Mouse (Mus musculus) liver, embryonic 16.5 days (tissue): ENCODE measurements around the gene Gdf9. TPM values are rescaled to one million over a fixed set of nuclear protein-coding genes. Genes with fewer than 3 reads are reported as not detected.
"Not testable (repeated sequence)": the region's sequence is repeated elsewhere in the genome, so short reads cannot be mapped to it uniquely, and the experiment has no call there.

Experiments used
- ATAC-seq: fragments of 200-750 bp; cut with Nextera tagmentation; 2 replicates; pipeline ENCODE4 v1.8.0; 2017; ENCODE audit warnings: low read depth, mild to moderate bottlenecking, moderate number of reproducible peaks, moderate library complexity
- H3K27ac ChIP-seq: fragments of 300-500 bp; sonication (generic); 2 replicates; pipeline ENCODE4 v1.5.1; 2014; ENCODE audit warnings: mild to moderate bottlenecking, low read length
- H3K27me3 ChIP-seq: fragments of 300-500 bp; sonication (generic); 2 replicates; pipeline ENCODE4 v1.6.1; 2014; ENCODE audit warnings: low read depth, low read length, mixed read lengths; ENCODE audit not compliant: control insufficient read depth, insufficient read depth
- H3K36me3 ChIP-seq: fragments of 300-500 bp; sonication (generic); 2 replicates; pipeline ENCODE4 v1.6.1; 2014; ENCODE audit warnings: mild to moderate bottlenecking; ENCODE audit not compliant: control insufficient read depth, insufficient read depth
- H3K4me1 ChIP-seq: fragments of 300-500 bp; sonication (generic); 2 replicates; pipeline ENCODE4 v1.6.1; 2014; ENCODE audit warnings: low read depth, low read length, mixed read lengths; ENCODE audit not compliant: control insufficient read depth
- H3K4me2 ChIP-seq: fragments of 300-500 bp; sonication (generic); 2 replicates; pipeline ENCODE4 v1.6.1; 2014; ENCODE audit warnings: low read depth, low read length, mixed read lengths
- H3K4me3 ChIP-seq: fragments of 300-500 bp; sonication (generic); 2 replicates; pipeline ENCODE4 v1.5.1; 2014; ENCODE audit warnings: low read depth, mild to moderate bottlenecking, low read length
- H3K9ac ChIP-seq: fragments of 300-500 bp; sonication (generic); 2 replicates; pipeline ENCODE4 v1.6.1; 2014; ENCODE audit warnings: low read depth, low read length
- H3K9me3 ChIP-seq: fragments of 300-500 bp; sonication (generic); replicated peaks from 2 replicates; pipeline ENCODE4 v1.6.1; 2016; ENCODE audit warnings: low read length; ENCODE audit not compliant: control insufficient read depth
- WGBS: fragments of 180-500 bp; shearing (Covaris S2); extraction: QIAGEN DNeasy Blood & Tissue Kit; methylation state at CpG from one replicate; pipeline ENCODE4 v1.1.7; 2014; ENCODE audit not compliant: insufficient replicate concordance; 5-methylcytosine and 5-hydroxymethylcytosine counted together
- polyA plus RNA-seq: library from polyadenylated mRNA; unstranded; fragments of >200 nt; fragmentation: Nextera tagmentation; extraction: Ambion mirVana; gene quantifications from 2 replicates; pipeline ENCODE4 v1.2.1, GENCODE M21; 2015

Gene Gdf9
- polyA plus RNA-seq, 1 experiment from 2014 or later = 0.41 TPM

GRCm38 (mm10) chr11:53425251-53425650, 5.6 kb upstream of the Gdf9 start:
- no peak overlapping the region for H3K4me2 ChIP-seq
- peaks cover 9% of the 10 kb centered on the region for H3K4me1 ChIP-seq
- no peak overlapping the region for H3K9ac ChIP-seq
- no peak overlapping the region for H3K4me3 ChIP-seq
- H3K36me3 ChIP-seq = peaks cover 12% of the 10 kb centered on the region
- H3K27me3 ChIP-seq = no peaks in the 10 kb centered on the region
- H3K9me3 ChIP-seq = no peaks in the 10 kb centered on the region
- ATAC-seq = no peak
- H3K27ac ChIP-seq = no peak overlapping the region
- 56% methylated on average over 3 of the region's 3 CpGs for WGBS

- Histone ChIP-seq H3K4me2 (no peak overlapping the region), H3K4me1 (peaks cover 9% of the 10 kb centered on the region), H3K27me3 (no peaks in the 10 kb centered on the region), H3K36me3 (peaks cover 12% of the 10 kb centered on the region), H3K27ac (peak overlapping the region; percentile 31; the same call in 1 of the 2 replicates), H3K9me3 (no peaks in the 10 kb centered on the region), H3K4me3 (no peak overlapping the region), H3K9ac (no peak overlapping the region)
- WGBS = 72% methylated on average over 6 of the region's 6 CpGs
- no peak for ATAC-seq
Measured at GRCm38 (mm10) chr11:53425711-53426255, 5.0 kb upstream of the Gdf9 start.

- not testable (repeated sequence) for H3K27ac ChIP-seq, ATAC-seq, H3K4me2 ChIP-seq, H3K27me3 ChIP-seq, H3K9me3 ChIP-seq, H3K9ac ChIP-seq, H3K4me3 ChIP-seq
- WGBS = 77% methylated on average over 3 of the region's 3 CpGs
- Histone ChIP-seq H3K4me1 (peaks cover 17% of the 10 kb centered on the region), H3K36me3 (peaks cover 12% of the 10 kb centered on the region)
Measured at GRCm38 (mm10) chr11:53426914-53427313, 3.9 kb upstream of the Gdf9 start.

- ATAC-seq = no peak
- peaks cover 12% of the 10 kb centered on the region for H3K36me3 ChIP-seq
- WGBS = 76% methylated on average over 3 of the region's 3 CpGs
- H3K9me3 ChIP-seq = no peaks in the 10 kb centered on the region
- H3K27me3 ChIP-seq = no peaks in the 10 kb centered on the region
- H3K4me2 ChIP-seq = no peak overlapping the region
- no peak overlapping the region for H3K27ac ChIP-seq
- H3K4me1 ChIP-seq = peaks cover 30% of the 10 kb centered on the region
- no peak overlapping the region for H3K4me3 ChIP-seq
- H3K9ac ChIP-seq = no peak overlapping the region
Measured at GRCm38 (mm10) chr11:53427993-53428715, 2.7 kb upstream of the Gdf9 start.

- Histone ChIP-seq H3K9ac (no peak overlapping the region), H3K9me3 (no peaks in the 10 kb centered on the region), H3K27me3 (no peaks in the 10 kb centered on the region), H3K27ac (no peak overlapping the region), H3K4me2 (no peak overlapping the region), H3K4me3 (no peak overlapping the region), H3K4me1 (peaks cover 35% of the 10 kb centered on the region), H3K36me3 (peaks cover 12% of the 10 kb centered on the region)
- no peak for ATAC-seq
- WGBS = 78% methylated on average over 5 of the region's 5 CpGs
Measured at GRCm38 (mm10) chr11:53428716-53429057, 2.1 kb upstream of the Gdf9 start.

GRCm38 (mm10) chr11:53429182-53429581, 1.6 kb upstream of the Gdf9 start:
- Histone ChIP-seq H3K36me3 (peaks cover 12% of the 10 kb centered on the region), H3K9me3 (no peaks in the 10 kb centered on the region), H3K4me1 (peaks cover 35% of the 10 kb centered on the region), H3K9ac (peak overlapping the region; percentile 92; the same call in 1 of the 2 replicates), H3K4me3 (peak overlapping the region; percentile 95), H3K27me3 (no peaks in the 10 kb centered on the region), H3K4me2 (peak overlapping the region; percentile 88), H3K27ac (no peak overlapping the region)
- ATAC-seq = no peak

GRCm38 (mm10) chr11:53430300-53430669, 538 bp upstream of the Gdf9 start:
- H3K9me3 ChIP-seq = no peaks in the 10 kb centered on the region
- peaks cover 12% of the 10 kb centered on the region for H3K36me3 ChIP-seq
- peak overlapping the region; percentile 95 for H3K4me3 ChIP-seq
- peaks cover 35% of the 10 kb centered on the region for H3K4me1 ChIP-seq
- peak overlapping the region; percentile 92 for H3K9ac ChIP-seq
- peak; percentile 17 for ATAC-seq
- peak overlapping the region; percentile 91 for H3K27ac ChIP-seq
- under 1% methylated on average over 34 of the region's 34 CpGs for WGBS
- H3K4me2 ChIP-seq = peak overlapping the region; percentile 88
- no peaks in the 10 kb centered on the region for H3K27me3 ChIP-seq

GRCm38 (mm10) chr11:53431347-53432056, 679 bp downstream of the Gdf9 start:
- peak overlapping the region; percentile 57 for H3K9ac ChIP-seq

GRCm38 (mm10) chr11:53433057-53433456, 2.2 kb downstream of the Gdf9 start:
- 16% methylated on average over 6 of the region's 6 CpGs for WGBS
- no peaks in the 10 kb centered on the region for H3K9me3 ChIP-seq
- H3K36me3 ChIP-seq = peaks cover 10% of the 10 kb centered on the region
- no peak overlapping the region for H3K4me3 ChIP-seq
- no peak overlapping the region for H3K27ac ChIP-seq
- no peak overlapping the region for H3K4me2 ChIP-seq
- no peaks in the 10 kb centered on the region for H3K27me3 ChIP-seq
- ATAC-seq = no peak
- H3K9ac ChIP-seq = no peak overlapping the region
- peaks cover 35% of the 10 kb centered on the region for H3K4me1 ChIP-seq

More at GRCm38 (mm10) chr11:53431347-53432056, 679 bp downstream of the Gdf9 start:
- Histone ChIP-seq H3K9me3 (no peaks in the 10 kb centered on the region), H3K4me3 (peak overlapping the region; percentile 95), H3K4me2 (peak overlapping the region; percentile 88), H3K27ac (peak overlapping the region; percentile 91), H3K27me3 (no peaks in the 10 kb centered on the region), H3K36me3 (peaks cover 12% of the 10 kb centered on the region), H3K4me1 (peaks cover 35% of the 10 kb centered on the region)
- WGBS = 5% methylated on average over 9 of the region's 9 CpGs
- no peak for ATAC-seq
